Mouse (Mus musculus): ENCODE results near the gene Hid1. TPM values are rescaled to one million over a fixed set of nuclear protein-coding genes. Genes with fewer than 3 reads are reported as not detected.
A peak's percentile ranks its signal among the peaks of the same experiment; 100 is the strongest.

The Hid1 gene
- polyA plus RNA-seq, 1 experiment from 2014 or later: 21.0 TPM

GRCm38 (mm10) chr11:115359293-115359692 lies 8.3 kb downstream of the Hid1 start:
- H3K36me3 ChIP-seq (ENCODE audit: control insufficient read depth, insufficient read depth, low read length): no peaks in the 10 kb centered on the region
- no peak overlapping the region for H3K4me3 ChIP-seq (ENCODE audit: low read depth, low read length)
- no peaks in the 10 kb centered on the region for H3K9me3 ChIP-seq (ENCODE audit: control insufficient read depth, low read depth, low read length)
- 35% methylated on average over 3 of the region's 3 CpGs for WGBS
- H3K9ac ChIP-seq (replicated peaks; ENCODE audit: low read depth, low read length): no peak overlapping the region
- H3K27ac ChIP-seq (ENCODE audit: low read length): peak overlapping the region; percentile 48; the same call in 1 of the 2 replicates
- ATAC-seq (ENCODE audit: insufficient number of reproducible peaks, insufficient read depth, low FRiP score, low read depth): peak; percentile 38; the same call in 1 of the 2 replicates
- H3K27me3 ChIP-seq (ENCODE audit: control insufficient read depth, insufficient read depth, low read length): no peaks in the 10 kb centered on the region
- no peak overlapping the region for H3K4me2 ChIP-seq (replicated peaks; ENCODE audit: low read depth, low read length)
- peaks cover 8% of the 10 kb centered on the region; the same call in 1 of the 2 replicates for H3K4me1 ChIP-seq (ENCODE audit: control insufficient read depth, insufficient read depth, low read length)

- no peak overlapping the region for H3K4me2 ChIP-seq (replicated peaks; ENCODE audit: low read depth, low read length)
- no peaks in the 10 kb centered on the region for H3K9me3 ChIP-seq (ENCODE audit: control insufficient read depth, low read depth, low read length)
- H3K27ac ChIP-seq (ENCODE audit: low read length): peak overlapping the region; percentile 48; the same call in 1 of the 2 replicates
- ATAC-seq (ENCODE audit: insufficient number of reproducible peaks, insufficient read depth, low FRiP score, low read depth): no peak
- no peaks in the 10 kb centered on the region for H3K36me3 ChIP-seq (ENCODE audit: control insufficient read depth, insufficient read depth, low read length)
- H3K9ac ChIP-seq (replicated peaks; ENCODE audit: low read depth, low read length): no peak overlapping the region
- H3K4me3 ChIP-seq (ENCODE audit: low read depth, low read length): no peak overlapping the region
- WGBS: 14% methylated on average over 5 of the region's 5 CpGs
- H3K4me1 ChIP-seq (ENCODE audit: control insufficient read depth, insufficient read depth, low read length): peaks cover 8% of the 10 kb centered on the region; the same call in 1 of the 2 replicates
- H3K27me3 ChIP-seq (ENCODE audit: control insufficient read depth, insufficient read depth, low read length): no peaks in the 10 kb centered on the region
Measured at GRCm38 (mm10) chr11:115358468-115358867, 9.1 kb downstream of the Hid1 start.

- H3K4me2 ChIP-seq (replicated peaks; ENCODE audit: low read depth, low read length): no peak overlapping the region
- H3K27ac ChIP-seq (ENCODE audit: low read length): no peak overlapping the region
- 7% methylated on average over 8 of the region's 8 CpGs for WGBS
- no peak for ATAC-seq (ENCODE audit: insufficient number of reproducible peaks, insufficient read depth, low FRiP score, low read depth)
- H3K4me3 ChIP-seq (ENCODE audit: low read depth, low read length): no peak overlapping the region
- no peaks in the 10 kb centered on the region for H3K36me3 ChIP-seq (ENCODE audit: control insufficient read depth, insufficient read depth, low read length)
- H3K4me1 ChIP-seq (ENCODE audit: control insufficient read depth, insufficient read depth, low read length): peaks cover 6% of the 10 kb centered on the region; the same call in 1 of the 2 replicates
- no peaks in the 10 kb centered on the region for H3K27me3 ChIP-seq (ENCODE audit: control insufficient read depth, insufficient read depth, low read length)
- H3K9ac ChIP-seq (replicated peaks; ENCODE audit: low read depth, low read length): no peak overlapping the region
- H3K9me3 ChIP-seq (ENCODE audit: control insufficient read depth, low read depth, low read length): no peaks in the 10 kb centered on the region
Measured at GRCm38 (mm10) chr11:115354183-115354582, 13.4 kb downstream of the Hid1 start.

- H3K27ac ChIP-seq (ENCODE audit: low read length): no peak overlapping the region
- no peak overlapping the region for H3K4me3 ChIP-seq (ENCODE audit: low read depth, low read length)
- no peak for ATAC-seq (ENCODE audit: insufficient number of reproducible peaks, insufficient read depth, low FRiP score, low read depth)
- peaks cover 5% of the 10 kb centered on the region; the same call in 1 of the 2 replicates for H3K4me1 ChIP-seq (ENCODE audit: control insufficient read depth, insufficient read depth, low read length)
- WGBS: 88% methylated on average over 5 of the region's 5 CpGs
- H3K9me3 ChIP-seq (ENCODE audit: control insufficient read depth, low read depth, low read length): no peaks in the 10 kb centered on the region
- H3K9ac ChIP-seq (replicated peaks; ENCODE audit: low read depth, low read length): no peak overlapping the region
- no peaks in the 10 kb centered on the region for H3K27me3 ChIP-seq (ENCODE audit: control insufficient read depth, insufficient read depth, low read length)
- H3K4me2 ChIP-seq (replicated peaks; ENCODE audit: low read depth, low read length): no peak overlapping the region
- H3K36me3 ChIP-seq (ENCODE audit: control insufficient read depth, insufficient read depth, low read length): no peaks in the 10 kb centered on the region
Measured at GRCm38 (mm10) chr11:115353375-115353774, 14.2 kb downstream of the Hid1 start.

GRCm38 (mm10) chr11:115349976-115350375 lies 17.6 kb downstream of the Hid1 start:
- no peaks in the 10 kb centered on the region for H3K9me3 ChIP-seq (ENCODE audit: control insufficient read depth, low read depth, low read length)
- no peaks in the 10 kb centered on the region for H3K27me3 ChIP-seq (ENCODE audit: control insufficient read depth, insufficient read depth, low read length)
- no peak overlapping the region for H3K4me3 ChIP-seq (ENCODE audit: low read depth, low read length)
- ATAC-seq (ENCODE audit: insufficient number of reproducible peaks, insufficient read depth, low FRiP score, low read depth): no peak
- peaks cover 19% of the 10 kb centered on the region; the same call in 1 of the 2 replicates for H3K4me1 ChIP-seq (ENCODE audit: control insufficient read depth, insufficient read depth, low read length)
- no peaks in the 10 kb centered on the region for H3K36me3 ChIP-seq (ENCODE audit: control insufficient read depth, insufficient read depth, low read length)
- H3K4me2 ChIP-seq (replicated peaks; ENCODE audit: low read depth, low read length): no peak overlapping the region
- H3K9ac ChIP-seq (replicated peaks; ENCODE audit: low read depth, low read length): no peak overlapping the region
- WGBS: 26% methylated on average over 4 of the region's 4 CpGs
- H3K27ac ChIP-seq (ENCODE audit: low read length): no peak overlapping the region

GRCm38 (mm10) chr11:115348681-115349248 lies 18.8 kb downstream of the Hid1 start:
- Histone ChIP-seq H3K9ac (replicated peaks; ENCODE audit: low read depth, low read length) (no peak overlapping the region), H3K4me3 (ENCODE audit: low read depth, low read length) (no peak overlapping the region), H3K4me2 (replicated peaks; ENCODE audit: low read depth, low read length) (no peak overlapping the region), H3K27ac (ENCODE audit: low read length) (no peak overlapping the region), H3K27me3 (ENCODE audit: control insufficient read depth, insufficient read depth, low read length) (no peaks in the 10 kb centered on the region), H3K36me3 (ENCODE audit: control insufficient read depth, insufficient read depth, low read length) (no peaks in the 10 kb centered on the region), H3K4me1 (ENCODE audit: control insufficient read depth, insufficient read depth, low read length) (peaks cover 21% of the 10 kb centered on the region; the same call in 1 of the 2 replicates), H3K9me3 (ENCODE audit: control insufficient read depth, low read depth, low read length) (no peaks in the 10 kb centered on the region)
- 38% methylated on average over 17 of the region's 17 CpGs for WGBS
- no peak for ATAC-seq (ENCODE audit: insufficient number of reproducible peaks, insufficient read depth, low FRiP score, low read depth)

- Histone ChIP-seq H3K36me3 (ENCODE audit: control insufficient read depth, insufficient read depth, low read length) (no peaks in the 10 kb centered on the region), H3K27me3 (ENCODE audit: control insufficient read depth, insufficient read depth, low read length) (no peaks in the 10 kb centered on the region), H3K4me3 (ENCODE audit: low read depth, low read length) (no peak overlapping the region), H3K9me3 (ENCODE audit: control insufficient read depth, low read depth, low read length) (no peaks in the 10 kb centered on the region), H3K4me1 (ENCODE audit: control insufficient read depth, insufficient read depth, low read length) (peaks cover 21% of the 10 kb centered on the region; the same call in 1 of the 2 replicates), H3K4me2 (replicated peaks; ENCODE audit: low read depth, low read length) (no peak overlapping the region), H3K9ac (replicated peaks; ENCODE audit: low read depth, low read length) (no peak overlapping the region), H3K27ac (ENCODE audit: low read length) (no peak overlapping the region)
- ATAC-seq (ENCODE audit: insufficient number of reproducible peaks, insufficient read depth, low FRiP score, low read depth): no peak
- 13% methylated on average over 7 of the region's 7 CpGs for WGBS
Measured at GRCm38 (mm10) chr11:115345515-115345914, 22.0 kb downstream of the Hid1 start.

GRCm38 (mm10) chr11:115344967-115345366 lies 22.6 kb downstream of the Hid1 start:
- no peak overlapping the region for H3K4me3 ChIP-seq (ENCODE audit: low read depth, low read length)
- H3K4me1 ChIP-seq (ENCODE audit: control insufficient read depth, insufficient read depth, low read length): peaks cover 21% of the 10 kb centered on the region; the same call in 1 of the 2 replicates
- no peaks in the 10 kb centered on the region for H3K27me3 ChIP-seq (ENCODE audit: control insufficient read depth, insufficient read depth, low read length)
- no peak overlapping the region for H3K27ac ChIP-seq (ENCODE audit: low read length)
- H3K9me3 ChIP-seq (ENCODE audit: control insufficient read depth, low read depth, low read length): no peaks in the 10 kb centered on the region
- no peak for ATAC-seq (ENCODE audit: insufficient number of reproducible peaks, insufficient read depth, low FRiP score, low read depth)
- WGBS: 11% methylated on average over 12 of the region's 12 CpGs
- H3K9ac ChIP-seq (replicated peaks; ENCODE audit: low read depth, low read length): no peak overlapping the region
- no peak overlapping the region for H3K4me2 ChIP-seq (replicated peaks; ENCODE audit: low read depth, low read length)
- H3K36me3 ChIP-seq (ENCODE audit: control insufficient read depth, insufficient read depth, low read length): no peaks in the 10 kb centered on the region

GRCm38 (mm10) chr11:115341866-115342265 lies 25.7 kb downstream of the Hid1 start:
- no peaks in the 10 kb centered on the region for H3K36me3 ChIP-seq (ENCODE audit: control insufficient read depth, insufficient read depth, low read length)
- no peaks in the 10 kb centered on the region for H3K27me3 ChIP-seq (ENCODE audit: control insufficient read depth, insufficient read depth, low read length)
- H3K27ac ChIP-seq (ENCODE audit: low read length): no peak overlapping the region
- H3K9ac ChIP-seq (replicated peaks; ENCODE audit: low read depth, low read length): no peak overlapping the region
- 58% methylated on average over 6 of the region's 6 CpGs for WGBS
- no peak for ATAC-seq (ENCODE audit: insufficient number of reproducible peaks, insufficient read depth, low FRiP score, low read depth)
- H3K4me2 ChIP-seq (replicated peaks; ENCODE audit: low read depth, low read length): no peak overlapping the region
- H3K4me1 ChIP-seq (ENCODE audit: control insufficient read depth, insufficient read depth, low read length): peaks cover 15% of the 10 kb centered on the region; the same call in 1 of the 2 replicates
- no peaks in the 10 kb centered on the region for H3K9me3 ChIP-seq (ENCODE audit: control insufficient read depth, low read depth, low read length)
- no peak overlapping the region for H3K4me3 ChIP-seq (ENCODE audit: low read depth, low read length)

Data from stomach, embryonic 14.5 days (tissue).